Mouse (Mus musculus) erythroblast, embryonic 14.5 days (primary cell): ENCODE data around the gene Nrsn2.

Source experiments
- GATA1 ChIP-seq: IDR thresholded peaks from 2 replicates; pipeline ENCODE4 v1.6.1; 2012; ENCODE audit warnings: low read length, inconsistent platforms, mixed read lengths
- TAL1 ChIP-seq: IDR thresholded peaks from 3 replicates; pipeline ENCODE4 v1.6.1; 2012; ENCODE audit warnings: low read length, inconsistent platforms, mixed read lengths

GRCm38 (mm10) chr2:152359616-152360015 lies 16.8 kb downstream of the Nrsn2 start:
- TF ChIP-seq GATA1 (no peak), TAL1 (no peak)
